Mouse (Mus musculus) kidney, adult 10 weeks (tissue): ENCODE results near the gene Slc25a36. TPM values are rescaled to one million over a fixed set of nuclear protein-coding genes. Genes with fewer than 3 reads are reported as not detected.

Experiments used
- polyA plus RNA-seq: library from polyadenylated mRNA; stranded (reverse); fragments of 350-450 nt; fragmentation: Illumina TruSeq; extraction: RNeasy Lipid Tissue Mini Kit (QIAGEN cat#74804); gene quantifications from one replicate; pipeline ENCODE4 v1.2.3, GENCODE M21; 2014; ENCODE audit warnings: low read depth, low replicate concordance

Gene Slc25a36
- polyA plus RNA-seq, result 241 TPM

DNA sequence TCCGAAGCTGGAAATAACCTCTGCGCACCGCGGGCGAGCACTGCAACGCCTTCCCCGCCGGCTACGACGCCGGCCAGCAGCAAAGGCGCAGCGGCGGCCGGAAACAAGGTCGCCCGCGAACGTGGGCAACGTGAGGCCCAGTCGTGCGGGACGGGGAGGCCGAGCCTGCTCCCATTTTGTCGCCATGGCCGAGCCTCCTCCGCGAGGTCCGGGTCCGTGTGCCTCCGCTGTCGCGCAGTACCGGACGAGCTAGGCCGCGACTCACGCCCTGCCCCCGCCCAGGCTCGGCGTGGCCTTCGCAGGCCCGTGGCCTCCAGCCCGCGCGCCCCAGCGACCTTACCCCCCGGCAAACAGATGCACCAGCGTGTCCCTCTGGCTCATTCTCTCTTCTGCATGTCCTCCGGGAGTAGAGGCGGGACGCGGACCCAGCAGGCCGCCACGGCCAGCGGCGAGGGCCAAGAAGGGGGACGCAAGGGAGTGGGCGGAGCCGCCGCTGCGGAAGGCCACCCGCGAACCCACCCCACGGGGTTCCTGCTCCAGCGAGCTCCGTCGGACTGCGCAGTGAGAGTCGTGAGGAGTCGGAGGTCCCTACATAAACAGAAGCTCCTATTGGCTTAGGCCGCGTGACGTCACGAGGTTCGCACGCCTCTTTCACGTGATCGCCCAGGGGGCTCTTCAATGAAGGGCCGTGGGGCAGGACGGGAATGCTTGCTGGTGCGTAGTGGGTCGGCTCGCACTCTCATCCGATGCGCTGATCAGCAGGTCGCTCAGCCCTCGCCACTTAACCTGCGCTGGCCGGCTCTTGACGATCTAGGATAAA lies at the start of gene Slc25a36:
TSS of gene Slc25a36 (minus strand) at position 587 of the 820 bp plus-strand sequence.

Other genes starting within 250 kb of the Slc25a36 start
- gene Pxylp1, start 218.5 kb downstream of the Slc25a36 start, polyA plus RNA-seq, result 6.6 TPM
- gene Spsb4, start 92.3 kb downstream of the Slc25a36 start, polyA plus RNA-seq, result 18.9 TPM